Mouse (Mus musculus) midbrain, embryonic 11.5 days (tissue): ENCODE data around the gene Slamf7. TPM values are rescaled to one million over a fixed set of nuclear protein-coding genes. Genes with fewer than 3 reads are reported as not detected.

Experiments
- ATAC-seq: fragments of 200-750 bp; cut with Nextera tagmentation; 2 replicates; pipeline ENCODE4 v1.8.0; 2017; ENCODE audit warnings: moderate TSS enrichment, moderate library complexity; ENCODE audit not compliant: low FRiP score
- DNase-seq: peaks from one replicate; pipeline ENCODE4 v3.0.0; 2015; ENCODE audit warnings: low spot score; ENCODE audit errors: missing footprints
- H3K27ac ChIP-seq: fragments of 300-500 bp; sonication (generic); 2 replicates; pipeline ENCODE4 v1.5.1; 2014; ENCODE audit warnings: low read depth, low read length
- H3K27me3 ChIP-seq: fragments of 300-500 bp; sonication (generic); 2 replicates; pipeline ENCODE4 v1.6.1; 2014; ENCODE audit warnings: mild to moderate bottlenecking, low read length, moderate library complexity, mixed read lengths; ENCODE audit not compliant: control insufficient read depth, insufficient read depth
- H3K36me3 ChIP-seq: fragments of 300-500 bp; sonication (generic); 2 replicates; pipeline ENCODE4 v1.6.1; 2014; ENCODE audit warnings: mild to moderate bottlenecking, low read length, moderate library complexity, mixed read lengths; ENCODE audit not compliant: control insufficient read depth, insufficient read depth
- H3K4me1 ChIP-seq: fragments of 300-500 bp; sonication (generic); 2 replicates; pipeline ENCODE4 v1.6.1; 2014; ENCODE audit warnings: low read length; ENCODE audit not compliant: control insufficient read depth, insufficient read depth
- H3K4me2 ChIP-seq: fragments of 300-500 bp; sonication (generic); 2 replicates; pipeline ENCODE4 v1.6.1; 2014; ENCODE audit warnings: mild to moderate bottlenecking, moderate library complexity
- H3K4me3 ChIP-seq: fragments of 300-500 bp; sonication (generic); 2 replicates; pipeline ENCODE4 v1.5.1; 2014; ENCODE audit warnings: low read depth, low read length
- H3K9ac ChIP-seq: fragments of 300-500 bp; sonication (generic); 2 replicates; pipeline ENCODE4 v1.6.1; 2014; ENCODE audit warnings: low read length
- H3K9me3 ChIP-seq: fragments of 300-500 bp; sonication (generic); 2 replicates; pipeline ENCODE4 v1.6.1; 2016; ENCODE audit warnings: low read length; ENCODE audit not compliant: control insufficient read depth
- WGBS: fragments of 180-500 bp; shearing (Covaris S2); extraction: QIAGEN DNeasy Blood & Tissue Kit; methylation state at CpG from one replicate; pipeline ENCODE4 v1.1.7; 2014; 5-methylcytosine and 5-hydroxymethylcytosine counted together
- polyA plus RNA-seq: library from polyadenylated mRNA; unstranded; fragments of >200 nt; fragmentation: Nextera tagmentation; extraction: Ambion mirVana; gene quantifications from 2 replicates; pipeline ENCODE4 v1.2.1, GENCODE M21; 2014

The Slamf7 gene
- polyA plus RNA-seq, 1 experiment from 2014 or later = not detected

- H3K9ac ChIP-seq = no peak overlapping the region
- H3K4me3 ChIP-seq = no peak overlapping the region
- no peaks in the 10 kb centered on the region for H3K36me3 ChIP-seq
- WGBS = 82% methylated on average over 6 of the region's 6 CpGs
- ATAC-seq (no peak), DNase-seq (no peak)
- no peaks in the 10 kb centered on the region for H3K4me1 ChIP-seq
- no peak overlapping the region for H3K27ac ChIP-seq
- no peak overlapping the region for H3K4me2 ChIP-seq
- H3K27me3 ChIP-seq = no peaks in the 10 kb centered on the region
- no peaks in the 10 kb centered on the region for H3K9me3 ChIP-seq
Measured at GRCm38 (mm10) chr1:171629168-171629567, 23.7 kb downstream of the Slamf7 start.

DNA sequence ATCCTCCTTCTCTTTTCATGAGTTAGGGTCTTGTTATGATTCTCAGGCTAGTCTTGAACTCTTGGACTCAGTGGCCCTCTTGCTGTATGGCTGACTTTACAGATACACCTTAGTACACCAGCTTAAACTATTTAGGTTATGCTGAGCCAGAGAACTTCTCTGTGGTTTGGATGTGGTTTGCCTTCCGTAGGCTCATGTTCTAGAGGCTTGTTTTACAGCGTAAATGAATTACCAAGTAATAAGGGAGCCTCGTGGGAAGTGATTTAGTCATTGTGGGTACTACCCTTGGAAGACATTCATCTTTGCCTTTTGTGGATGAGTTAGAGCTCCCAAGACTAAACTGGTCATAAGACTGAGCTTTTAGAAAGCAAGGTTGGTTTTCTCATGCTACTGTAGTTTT, 25.0 kb downstream of the Slamf7 start:
- DNase-seq (no peak), ATAC-seq (no peak)
- H3K4me1 ChIP-seq = no peaks in the 10 kb centered on the region
- H3K9ac ChIP-seq = no peak overlapping the region
- no peaks in the 10 kb centered on the region for H3K9me3 ChIP-seq
- 84% methylated on average over 3 of the region's 3 CpGs for WGBS
- H3K4me2 ChIP-seq = no peak overlapping the region
- H3K36me3 ChIP-seq = no peaks in the 10 kb centered on the region
- no peak overlapping the region for H3K4me3 ChIP-seq
- no peak overlapping the region for H3K27ac ChIP-seq
- no peaks in the 10 kb centered on the region for H3K27me3 ChIP-seq

DNA sequence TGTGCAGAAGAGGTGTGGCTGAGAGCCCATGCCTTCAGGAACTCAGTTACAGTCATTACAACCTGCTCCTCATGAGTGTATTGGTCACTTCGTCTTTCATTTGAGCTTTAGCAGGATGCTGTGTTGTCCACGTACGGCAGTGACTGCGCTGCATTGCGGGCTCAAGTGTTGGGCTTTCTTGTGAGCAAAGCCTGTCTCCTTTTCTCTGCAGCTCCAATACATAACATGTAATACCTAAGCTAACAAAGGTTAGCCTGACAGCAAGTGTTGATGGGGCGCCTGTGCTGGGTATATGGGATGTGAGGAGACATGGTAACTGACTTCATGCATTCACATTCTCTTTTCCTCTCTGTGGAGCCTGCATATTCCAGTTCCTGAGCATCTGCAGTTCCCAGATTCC, 32.7 kb downstream of the Slamf7 start:
- Histone ChIP-seq H3K27ac (no peak overlapping the region), H3K4me1 (no peaks in the 10 kb centered on the region), H3K4me2 (no peak overlapping the region), H3K9ac (no peak overlapping the region), H3K9me3 (no peaks in the 10 kb centered on the region), H3K4me3 (no peak overlapping the region), H3K36me3 (no peaks in the 10 kb centered on the region), H3K27me3 (no peaks in the 10 kb centered on the region)
- 94% methylated on average over 6 of the region's 6 CpGs for WGBS
- DNase-seq (no peak), ATAC-seq (no peak)

GRCm38 (mm10) chr1:171619645-171620044, 33.2 kb downstream of the Slamf7 start:
- Histone ChIP-seq H3K36me3 (no peaks in the 10 kb centered on the region), H3K9ac (no peak overlapping the region), H3K4me2 (no peak overlapping the region), H3K27me3 (no peaks in the 10 kb centered on the region), H3K27ac (no peak overlapping the region), H3K9me3 (no peaks in the 10 kb centered on the region), H3K4me1 (no peaks in the 10 kb centered on the region), H3K4me3 (no peak overlapping the region)
- DNase-seq = no peak
- ATAC-seq = no peak
- 91% methylated on average over 3 of the region's 3 CpGs for WGBS

DNA sequence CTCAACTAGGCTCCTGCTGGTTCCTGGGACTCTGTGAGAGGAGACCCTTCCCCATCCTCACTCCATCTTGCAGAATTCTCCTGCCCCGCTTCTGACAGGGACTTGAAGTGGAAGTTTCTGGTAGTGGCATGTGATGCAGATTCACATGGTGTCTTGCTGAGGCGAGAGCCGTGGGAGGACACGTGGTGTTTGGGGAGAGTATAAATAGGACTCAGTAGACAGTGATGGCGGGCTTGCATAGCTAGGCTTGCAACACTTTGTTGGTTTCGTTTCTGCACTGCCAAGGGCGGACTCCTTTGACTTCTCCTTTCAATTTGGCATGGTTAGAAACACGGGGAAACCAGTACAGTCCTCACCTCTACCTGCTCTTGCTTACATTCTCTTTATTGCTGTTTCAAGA, 33.8 kb downstream of the Slamf7 start:
- no peak overlapping the region for H3K27ac ChIP-seq
- no peak overlapping the region for H3K4me2 ChIP-seq
- H3K9ac ChIP-seq = no peak overlapping the region
- H3K9me3 ChIP-seq = no peaks in the 10 kb centered on the region
- DNase-seq (no peak), ATAC-seq (no peak)
- H3K4me1 ChIP-seq = no peaks in the 10 kb centered on the region
- H3K27me3 ChIP-seq = no peaks in the 10 kb centered on the region
- H3K36me3 ChIP-seq = no peaks in the 10 kb centered on the region
- no peak overlapping the region for H3K4me3 ChIP-seq
- 83% methylated on average over 8 of the region's 8 CpGs for WGBS

DNA sequence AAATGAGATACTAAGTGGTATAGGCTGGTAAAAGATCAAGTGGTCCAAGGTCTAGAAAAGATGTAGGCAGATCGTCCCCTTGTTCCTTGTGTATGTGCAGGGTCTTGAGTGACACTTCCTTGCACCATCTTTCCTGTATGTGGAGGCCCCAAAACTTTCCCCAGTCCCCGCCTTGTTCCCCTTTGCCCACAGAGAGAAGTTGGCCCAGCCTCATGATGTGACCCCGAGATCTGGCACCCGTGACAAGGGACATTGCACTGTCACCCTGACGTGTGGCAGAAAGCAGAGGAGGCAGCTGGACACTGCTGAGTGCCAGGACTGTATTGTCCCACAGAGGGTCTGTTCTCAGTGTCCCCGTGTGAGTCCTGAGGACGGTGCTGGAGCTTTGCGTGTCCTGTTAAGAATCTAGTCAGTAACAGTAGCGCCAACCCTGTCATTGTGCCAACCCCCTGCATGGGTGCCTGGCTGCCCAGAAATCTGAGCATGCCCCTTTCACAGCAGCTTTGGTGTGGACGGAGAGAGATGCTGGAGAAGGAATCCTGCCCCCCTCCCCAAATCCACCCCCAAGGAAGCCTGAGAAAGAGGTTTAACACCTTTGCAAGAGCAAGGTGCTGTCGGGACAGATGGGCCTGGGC, 35.8 kb downstream of the Slamf7 start:
- Histone ChIP-seq H3K4me1 (no peaks in the 10 kb centered on the region), H3K27me3 (no peaks in the 10 kb centered on the region), H3K9ac (no peak overlapping the region), H3K36me3 (no peaks in the 10 kb centered on the region), H3K4me2 (no peak overlapping the region), H3K4me3 (no peak overlapping the region), H3K27ac (no peak overlapping the region), H3K9me3 (no peaks in the 10 kb centered on the region)
- ATAC-seq = no peak
- 88% methylated on average over 11 of the region's 11 CpGs for WGBS
- DNase-seq = no peak

DNA sequence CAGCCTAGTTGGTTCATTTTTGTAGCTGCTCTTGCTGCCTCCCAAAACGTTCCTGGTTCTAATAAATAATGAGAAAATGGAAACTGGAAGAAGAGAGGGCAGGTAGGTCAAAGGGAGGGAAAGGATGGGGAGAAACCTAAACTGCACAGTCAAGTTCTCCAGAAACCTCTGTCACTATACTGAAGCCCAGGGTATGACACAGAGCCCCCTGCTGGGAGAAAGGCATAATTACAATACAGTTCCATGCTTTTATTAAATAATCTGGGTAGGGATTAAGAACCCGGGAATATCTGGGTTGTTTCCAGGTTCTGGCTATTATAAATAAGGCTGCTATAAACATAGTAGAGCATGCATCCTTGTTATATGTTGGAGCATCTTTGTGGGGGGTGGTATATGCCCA, 38.9 kb downstream of the Slamf7 start:
- Histone ChIP-seq H3K9ac (no peak overlapping the region), H3K4me3 (no peak overlapping the region), H3K36me3 (no peaks in the 10 kb centered on the region), H3K27me3 (no peaks in the 10 kb centered on the region), H3K4me2 (no peak overlapping the region), H3K27ac (no peak overlapping the region), H3K4me1 (no peaks in the 10 kb centered on the region), H3K9me3 (no peaks in the 10 kb centered on the region)
- WGBS = 41% methylated on average over 2 of the region's 2 CpGs
- DNase-seq (no peak), ATAC-seq (no peak)

DNA sequence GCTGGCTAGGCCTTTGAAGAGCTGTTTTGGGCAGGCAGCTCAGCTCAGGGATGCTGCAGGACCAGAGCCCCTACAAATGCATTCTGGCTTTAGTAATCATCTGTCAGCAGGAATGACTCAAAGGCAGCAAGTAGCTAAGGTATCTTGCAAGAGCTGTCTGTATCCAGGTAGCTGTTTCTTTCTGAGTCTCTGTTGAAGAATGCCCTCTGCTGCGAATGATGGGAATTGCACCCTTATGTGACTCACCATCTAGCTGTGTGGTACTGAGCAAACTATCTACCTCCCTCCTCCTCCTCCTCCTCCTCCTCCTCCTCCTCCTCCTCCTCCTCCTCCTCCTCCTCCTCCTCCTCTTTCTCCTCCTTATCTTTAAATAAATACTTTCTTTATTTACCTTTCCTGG, 42.1 kb downstream of the Slamf7 start:
- H3K4me3 ChIP-seq = no peak overlapping the region
- no peak overlapping the region for H3K4me2 ChIP-seq
- no peaks in the 10 kb centered on the region for H3K9me3 ChIP-seq
- H3K27ac ChIP-seq = no peak overlapping the region
- no peaks in the 10 kb centered on the region for H3K4me1 ChIP-seq
- no peaks in the 10 kb centered on the region for H3K36me3 ChIP-seq
- no peaks in the 10 kb centered on the region for H3K27me3 ChIP-seq
- H3K9ac ChIP-seq = no peak overlapping the region
- ATAC-seq (no peak), DNase-seq (no peak)
- WGBS = 64% methylated on average over 1 of the region's 1 CpGs

DNA sequence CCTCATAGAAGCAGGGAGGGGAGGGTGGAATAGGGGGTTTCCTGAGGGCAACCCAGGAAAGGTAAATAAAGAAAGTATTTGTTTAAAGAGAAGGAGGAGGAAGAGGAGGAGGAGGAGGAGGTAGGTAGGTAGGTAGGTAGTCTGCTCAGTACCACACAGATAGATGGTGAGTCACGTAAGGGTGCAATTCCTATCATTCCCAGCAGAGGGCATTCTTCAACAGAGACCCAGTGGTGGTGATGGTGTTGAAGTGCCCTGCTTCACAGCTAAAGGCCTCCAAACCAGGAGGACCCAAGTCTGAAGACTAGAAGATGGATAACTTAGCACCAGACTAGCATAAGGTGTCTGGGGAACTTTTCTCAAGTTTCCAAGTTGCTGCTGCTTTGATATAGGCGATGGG, 42.8 kb downstream of the Slamf7 start:
- Histone ChIP-seq H3K4me1 (no peaks in the 10 kb centered on the region), H3K4me3 (no peak overlapping the region), H3K36me3 (no peaks in the 10 kb centered on the region), H3K27me3 (no peaks in the 10 kb centered on the region), H3K4me2 (no peak overlapping the region), H3K27ac (no peak overlapping the region), H3K9ac (no peak overlapping the region), H3K9me3 (no peaks in the 10 kb centered on the region)
- 88% methylated on average over 2 of the region's 2 CpGs for WGBS
- ATAC-seq (no peak), DNase-seq (no peak)

DNA sequence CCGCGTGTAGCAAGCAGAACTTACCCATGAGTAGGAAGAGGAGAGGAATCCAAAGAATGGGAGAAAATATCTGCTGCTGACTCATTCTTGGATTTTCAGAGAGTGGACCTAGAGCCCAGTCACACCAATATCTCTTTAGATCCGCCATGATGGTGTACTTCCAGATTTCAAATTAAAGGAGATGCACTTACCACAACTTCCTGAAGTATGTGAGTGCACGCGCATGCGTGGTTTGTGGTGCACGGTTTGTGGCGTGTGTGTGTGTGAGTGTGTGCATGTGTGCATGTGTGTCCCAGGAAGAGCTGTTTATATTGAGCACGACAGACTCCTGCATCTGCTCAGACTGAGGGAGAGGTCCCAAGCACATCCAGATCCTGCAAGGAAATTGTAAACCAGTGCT, 45.7 kb downstream of the Slamf7 start, which contains the start of gene Ly9:
Gene Ly9, minus strand, starts transcription at position 235 of the 400 bp plus-strand sequence.
- H3K9ac ChIP-seq = no peak within 1 kb of the TSS
- no peaks in the 10 kb centered on the region for H3K36me3 ChIP-seq
- DNase-seq (no peak), ATAC-seq (no peak)
- no peaks in the 10 kb centered on the region for H3K4me1 ChIP-seq
- no peaks in the 10 kb centered on the region for H3K27me3 ChIP-seq
- H3K4me3 ChIP-seq = no peak within 1 kb of the TSS
- no peak within 1 kb of the TSS for H3K27ac ChIP-seq
- no peaks in the 10 kb centered on the region for H3K9me3 ChIP-seq
- WGBS = 90% methylated on average over 9 of the region's 9 CpGs
- H3K4me2 ChIP-seq = no peak within 1 kb of the TSS
